Mouse (Mus musculus) mature B cell (primary cell): ENCODE results near the gene Hspa1l.

Experiments used
- in situ Hi-C: fragments of 300-500 bp; cut with MboI; formaldehyde crosslinking; loops from 2 replicates; pipeline ENCODE4 v1.14.3; 2019

Hspa1l gene

GRCm38 (mm10) chr17:35003022-35003838 lies 30.7 kb downstream of the Hspa1l start:
- in situ Hi-C loops = loop anchor here (10.0 kb wide), 1 partner anchor 52 kb away; the partner anchor contains the start of gene Ddah2

- in situ Hi-C loops = loop anchor here (10.0 kb wide), 1 partner anchor 51 kb away; the partner anchor contains the start of gene Ddah2
Observed at GRCm38 (mm10) chr17:35004075-35004717, 31.7 kb downstream of the Hspa1l start.

- in situ Hi-C loops = loop anchor here (10.0 kb wide), 1 partner anchor 50 kb away; the partner anchor contains the start of gene Ddah2
Observed at GRCm38 (mm10) chr17:35005158-35005557, 32.7 kb downstream of the Hspa1l start.

- in situ Hi-C loops = loop anchor here (10.0 kb wide), 1 partner anchor 49 kb away; the partner anchor contains the start of gene Ddah2
Observed at GRCm38 (mm10) chr17:35005902-35006301, 33.4 kb downstream of the Hspa1l start.

- in situ Hi-C loops = loop anchor here (10.0 kb wide), 1 partner anchor 47 kb away; the partner anchor contains the start of gene Ddah2
Observed at GRCm38 (mm10) chr17:35007387-35007991, 35.0 kb downstream of the Hspa1l start.

- in situ Hi-C loops = loop anchor here (10.0 kb wide), 1 partner anchor 45 kb away; the partner anchor contains the start of gene Ddah2
Observed at GRCm38 (mm10) chr17:35009586-35009985, 37.1 kb downstream of the Hspa1l start.

GRCm38 (mm10) chr17:35011440-35011839 lies 38.9 kb downstream of the Hspa1l start:
- in situ Hi-C loops = no loop called here

- in situ Hi-C loops = no loop called here
Observed at GRCm38 (mm10) chr17:35012430-35012829, 39.9 kb downstream of the Hspa1l start.

- in situ Hi-C loops = no loop called here
Observed at GRCm38 (mm10) chr17:35013221-35013620, 40.7 kb downstream of the Hspa1l start.

- in situ Hi-C loops = no loop called here
Observed at GRCm38 (mm10) chr17:35015296-35015695, 42.8 kb downstream of the Hspa1l start.

- in situ Hi-C loops = no loop called here
Observed at GRCm38 (mm10) chr17:35016376-35016775, 43.9 kb downstream of the Hspa1l start, which contains the start of gene Vwa7. Gene Vwa7, plus strand, starts transcription at chr17:35016579.

- in situ Hi-C loops = no loop called here
Observed at GRCm38 (mm10) chr17:35016791-35017705, 44.5 kb downstream of the Hspa1l start.

- in situ Hi-C loops = no loop called here
Observed at GRCm38 (mm10) chr17:35017706-35018030, 45.2 kb downstream of the Hspa1l start.

- in situ Hi-C loops = no loop called here
Observed at GRCm38 (mm10) chr17:35018171-35018570, 45.7 kb downstream of the Hspa1l start.

GRCm38 (mm10) chr17:35019894-35020293 lies 47.4 kb downstream of the Hspa1l start:
- in situ Hi-C loops = loop anchor here (5.0 kb wide), 1 partner anchor 42 kb away; no protein-coding TSS in a partner anchor

- in situ Hi-C loops = loop anchor here (5.0 kb wide), 1 partner anchor 42 kb away; no protein-coding TSS in a partner anchor
Observed at GRCm38 (mm10) chr17:35020551-35020950, 48.0 kb downstream of the Hspa1l start.

GRCm38 (mm10) chr17:35021163-35021808 lies 48.8 kb downstream of the Hspa1l start:
- in situ Hi-C loops = loop anchor here (5.0 kb wide), 1 partner anchor 41 kb away; no protein-coding TSS in a partner anchor

GRCm38 (mm10) chr17:35021842-35022477 lies 49.5 kb downstream of the Hspa1l start:
- in situ Hi-C loops = loop anchor here (5.0 kb wide), 1 partner anchor 40 kb away; no protein-coding TSS in a partner anchor

GRCm38 (mm10) chr17:35022541-35023060 lies 50.1 kb downstream of the Hspa1l start:
- in situ Hi-C loops = loop anchor here (5.0 kb wide), 1 partner anchor 40 kb away; no protein-coding TSS in a partner anchor
